Mouse (Mus musculus) cerebellum, postnatal 14 days (tissue): ENCODE data around the gene Tubal3.

ENCODE experiments used
- DNase-seq, 2 experiments: peaks; one replicate each; pipeline ENCODE4 v3.0.0; 2021; ENCODE audit warnings: mixed read lengths in 2 of 2

The Tubal3 gene

GRCm38 (mm10) chr13:3925632-3926031 is 7.6 kb downstream of the Tubal3 start:
- DNase-seq, result no peak

- no peak for DNase-seq
Measured at GRCm38 (mm10) chr13:3926046-3926445, 8.0 kb downstream of the Tubal3 start.

GRCm38 (mm10) chr13:3944699-3945098 is 26.6 kb downstream of the Tubal3 start:
- DNase-seq, result no peak

GRCm38 (mm10) chr13:3945249-3945648 is 27.2 kb downstream of the Tubal3 start, which contains the start of gene Ucn3:
Gene Ucn3, minus strand, starts transcription at chr13:3945349.
- DNase-seq, result no peak

- no peak for DNase-seq
Measured at GRCm38 (mm10) chr13:3947267-3947666, 29.2 kb downstream of the Tubal3 start.

GRCm38 (mm10) chr13:3949477-3949876 is 31.4 kb downstream of the Tubal3 start:
- no peak for DNase-seq

GRCm38 (mm10) chr13:3951198-3951914 is 33.3 kb downstream of the Tubal3 start:
- DNase-seq, result no peak

GRCm38 (mm10) chr13:3968849-3969248 is 50.8 kb downstream of the Tubal3 start:
- no peak for DNase-seq
